Mouse (Mus musculus) embryonic fibroblast, embryonic 13.5 days (primary cell): ENCODE data around the gene Eif3c. TPM values are rescaled to one million over a fixed set of nuclear protein-coding genes. Genes with fewer than 3 reads are reported as not detected.

Source experiments
- H3K27ac ChIP-seq: 2 replicates; pipeline ENCODE4 v1.5.1; 2012; ENCODE audit warnings: low read length, control low read depth, inconsistent platforms; ENCODE audit not compliant: insufficient read depth
- H3K4me1 ChIP-seq: 2 replicates; pipeline ENCODE4 v1.6.1; 2011; ENCODE audit warnings: low read length; ENCODE audit not compliant: control insufficient read depth, insufficient read depth
- H3K4me3 ChIP-seq: 2 replicates; pipeline ENCODE4 v1.5.1; 2011; ENCODE audit warnings: mild to moderate bottlenecking, control low read depth, low read length; ENCODE audit not compliant: insufficient read depth
- CTCF ChIP-seq: IDR thresholded peaks from 2 replicates; pipeline ENCODE4 v1.5.1; 2011; ENCODE audit warnings: mild to moderate bottlenecking, control low read depth, low read length, moderate library complexity, borderline replicate concordance; ENCODE audit not compliant: insufficient read depth
- POLR2A ChIP-seq: IDR thresholded peaks from 2 replicates; pipeline ENCODE4 v1.6.1; 2011; ENCODE audit warnings: low read depth, mild to moderate bottlenecking, control low read depth, low read length, moderate library complexity
- polyA plus RNA-seq: library from polyadenylated mRNA; stranded (reverse); fragments of >200 nt; gene quantifications from 2 replicates; pipeline ENCODE4 v1.2.4, GENCODE M21; 2011; ENCODE audit warnings: low read depth; ENCODE audit not compliant: missing spikeins, insufficient read length

Eif3c gene
- polyA plus RNA-seq = 413 and 481 TPM in 2 replicates

DNA sequence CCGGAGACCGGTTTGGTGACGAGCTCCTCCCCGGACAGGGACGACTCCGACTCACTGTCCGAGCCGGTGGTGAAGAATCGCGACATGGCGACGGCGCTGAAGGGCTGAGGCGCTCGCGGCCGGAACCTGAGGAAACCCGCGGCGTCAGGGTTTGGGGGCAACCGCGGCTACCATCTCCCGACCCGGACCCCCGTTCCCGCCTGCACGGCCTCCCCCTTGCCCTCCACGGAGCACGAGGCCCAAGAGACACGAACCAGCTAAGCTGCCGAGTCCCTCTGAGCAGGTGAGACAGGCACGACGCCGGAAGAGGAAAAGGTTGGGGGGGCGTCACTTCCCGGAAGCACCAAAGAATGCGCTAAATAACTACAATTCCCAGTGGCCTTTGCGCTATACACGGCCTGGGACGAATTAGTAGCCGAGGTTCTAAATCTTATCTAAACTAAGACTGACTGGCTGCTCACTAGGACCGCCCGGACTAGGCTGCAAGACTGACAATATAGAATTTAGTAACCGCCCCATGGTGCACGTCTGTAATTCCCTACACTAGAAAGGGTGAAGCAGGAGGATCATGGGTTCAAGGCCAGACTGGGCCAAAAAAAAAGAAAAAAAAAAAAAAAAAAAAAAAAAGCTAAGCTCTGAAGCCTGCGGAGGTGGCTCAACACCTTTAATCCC is at the start of gene Eif3c:
Gene Eif3c (minus strand): TSS at position 318 of the 672 bp plus-strand sequence.
- H3K4me1 ChIP-seq = 0 out of 2 replicates have a peak, but pooled peaks cover 3% of the 10 kb centered on the region
- no peak for TF ChIP-seq CTCF
- TF ChIP-seq POLR2A = peak; percentile 92
- peak within 1 kb of the TSS; percentile 93 for H3K27ac ChIP-seq
- peak within 1 kb of the TSS; percentile 70 for H3K4me3 ChIP-seq

- TF ChIP-seq POLR2A (no peak), CTCF (no peak)
- Histone ChIP-seq H3K4me1 (no peaks in the 10 kb centered on the region), H3K4me3 (no peak overlapping the region), H3K27ac (no peak overlapping the region)
These were observed 46.5 kb upstream of the Eif3c start for GRCm38 (mm10) chr7:126612736-126613135.

DNA sequence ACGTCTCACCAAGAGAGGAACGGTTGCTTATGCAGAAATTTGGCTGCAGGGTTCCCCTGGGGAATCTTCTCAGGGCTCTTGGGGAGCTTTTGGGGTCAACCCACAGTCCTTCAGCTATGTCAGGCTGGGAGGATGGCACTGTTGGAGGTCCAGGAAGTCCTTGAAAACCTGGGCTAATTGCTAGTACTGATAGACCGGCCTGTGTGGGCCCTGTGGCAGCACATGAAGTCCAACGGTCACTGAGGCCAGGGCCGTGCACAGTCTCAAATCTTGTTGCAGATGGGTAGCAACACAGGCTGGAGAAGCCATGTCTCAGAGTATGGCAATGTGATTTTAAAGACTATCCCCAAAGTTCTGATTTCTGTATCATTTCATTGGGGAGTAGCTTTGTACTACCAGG is 41.6 kb upstream of the Eif3c start:
- H3K4me1 ChIP-seq = peaks cover 3% of the 10 kb centered on the region; the same call in 1 of the 2 replicates
- no peak overlapping the region for H3K4me3 ChIP-seq
- H3K27ac ChIP-seq = no peak overlapping the region
- TF ChIP-seq CTCF = no peak
- TF ChIP-seq POLR2A = no peak

DNA sequence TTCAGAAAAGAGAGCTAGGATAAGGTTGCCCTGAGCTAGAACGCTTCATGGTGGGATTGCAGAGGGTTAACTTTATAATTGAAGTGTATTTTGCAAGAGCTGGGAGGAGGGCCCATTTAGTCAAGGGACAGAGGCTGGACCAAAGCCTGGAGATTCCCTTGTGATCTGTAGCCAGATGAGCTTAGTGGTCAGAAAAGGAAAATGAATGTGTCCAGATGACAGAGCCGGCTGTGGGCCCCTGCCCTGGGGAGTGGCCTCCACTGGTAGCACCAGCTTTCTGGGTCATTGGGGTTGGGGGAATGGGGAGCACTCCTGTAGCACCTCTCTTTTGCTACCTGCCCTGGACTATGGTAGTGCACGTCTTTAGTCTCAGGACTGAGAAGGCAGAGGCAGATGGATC is 40.9 kb upstream of the Eif3c start:
- peaks cover 3% of the 10 kb centered on the region; the same call in 1 of the 2 replicates for H3K4me1 ChIP-seq
- TF ChIP-seq CTCF = no peak
- no peak for TF ChIP-seq POLR2A

GRCm38 (mm10) chr7:126606611-126607010 is 40.4 kb upstream of the Eif3c start:
- Histone ChIP-seq H3K4me3 (no peak overlapping the region), H3K4me1 (peaks cover 3% of the 10 kb centered on the region; the same call in 1 of the 2 replicates), H3K27ac (no peak overlapping the region)
- TF ChIP-seq POLR2A = no peak
- no peak for TF ChIP-seq CTCF

More for the DNA sequence above, 40.9 kb upstream of the Eif3c start:
- H3K4me3 ChIP-seq = no peak overlapping the region
- H3K27ac ChIP-seq = no peak overlapping the region

DNA sequence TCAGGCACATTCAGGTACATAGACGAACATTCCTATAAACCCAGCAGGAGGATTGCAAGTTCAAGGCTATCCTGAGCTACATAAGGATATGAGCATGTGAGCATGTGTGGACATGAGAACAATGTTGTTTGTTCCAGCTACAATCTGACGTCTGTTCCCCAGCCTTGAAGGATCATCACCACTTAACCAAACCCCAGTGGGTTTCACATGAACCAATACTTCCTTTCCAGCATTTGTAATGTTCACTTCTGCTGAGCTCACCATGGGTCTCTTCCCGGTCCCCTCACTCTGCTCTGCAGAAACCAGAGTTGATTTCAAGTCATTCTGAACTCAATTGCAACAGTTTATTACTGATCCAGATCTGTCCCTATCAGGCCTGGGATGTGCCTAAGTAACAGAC is 36.4 kb upstream of the Eif3c start:
- peaks cover 12% of the 10 kb centered on the region for H3K4me1 ChIP-seq
- TF ChIP-seq POLR2A (no peak), CTCF (no peak)
- H3K4me3 ChIP-seq = no peak overlapping the region
- H3K27ac ChIP-seq = no peak overlapping the region

- Histone ChIP-seq H3K4me3 (no peak overlapping the region), H3K4me1 (peaks cover 12% of the 10 kb centered on the region), H3K27ac (no peak overlapping the region)
- TF ChIP-seq POLR2A (no peak), CTCF (no peak)
These were observed 35.7 kb upstream of the Eif3c start for GRCm38 (mm10) chr7:126601896-126602295.

- Histone ChIP-seq H3K27ac (peak overlapping the region; percentile 87), H3K4me1 (peaks cover 12% of the 10 kb centered on the region), H3K4me3 (no peak overlapping the region)
- TF ChIP-seq POLR2A = no peak
These were observed 32.7 kb upstream of the Eif3c start for GRCm38 (mm10) chr7:126598919-126599318.

DNA sequence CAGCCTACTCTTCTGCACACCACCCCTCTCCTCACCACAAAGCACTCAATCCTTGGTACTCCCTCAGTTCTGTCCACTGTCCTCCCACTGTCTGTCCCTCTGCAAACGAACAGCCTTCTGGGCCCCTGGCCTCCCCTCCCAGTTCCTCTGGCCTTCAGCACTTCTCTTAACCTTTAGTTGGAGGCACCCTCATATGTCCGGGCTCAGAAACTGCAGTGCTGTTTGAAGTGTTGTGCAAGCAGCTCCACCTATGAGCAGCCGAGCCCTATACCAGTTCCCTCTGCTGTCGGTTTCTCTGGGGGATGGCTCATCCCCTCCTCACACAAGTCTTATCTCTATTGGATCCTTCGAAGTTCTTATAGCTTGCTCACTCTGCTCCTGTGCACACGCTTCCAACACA is 30.2 kb upstream of the Eif3c start:
- H3K4me1 ChIP-seq = peaks cover 8% of the 10 kb centered on the region; the same call in 1 of the 2 replicates
- H3K27ac ChIP-seq = no peak overlapping the region
- TF ChIP-seq POLR2A = no peak
- no peak for TF ChIP-seq CTCF
- H3K4me3 ChIP-seq = no peak overlapping the region

GRCm38 (mm10) chr7:126595890-126596289 is 29.7 kb upstream of the Eif3c start:
- Histone ChIP-seq H3K27ac (no peak overlapping the region), H3K4me3 (no peak overlapping the region), H3K4me1 (peaks cover 8% of the 10 kb centered on the region; the same call in 1 of the 2 replicates)
- TF ChIP-seq POLR2A = no peak
- TF ChIP-seq CTCF = no peak
